Mouse (Mus musculus) embryonic facial prominence, embryonic 14.5 days (tissue): ENCODE data around the gene Dcxr. TPM values are rescaled to one million over a fixed set of nuclear protein-coding genes. Genes with fewer than 3 reads are reported as not detected.

Experiments
- ATAC-seq: fragments of 200-750 bp; cut with Nextera tagmentation; 2 replicates; pipeline ENCODE4 v1.8.0; 2017; ENCODE audit warnings: low read depth, moderate number of reproducible peaks, moderate TSS enrichment
- DNase-seq: peaks from one replicate; pipeline ENCODE4 v3.0.0-alpha.2; 2015; ENCODE audit warnings: low spot score
- H3K27ac ChIP-seq: fragments of 300-500 bp; sonication (generic); replicated peaks from 2 replicates; pipeline ENCODE4 v1.5.1; 2014; ENCODE audit warnings: low read depth, mild to moderate bottlenecking, low read length, moderate library complexity
- H3K27me3 ChIP-seq: fragments of 300-500 bp; sonication (generic); replicated peaks from 2 replicates; pipeline ENCODE4 v1.6.1; 2014; ENCODE audit warnings: low read length; ENCODE audit not compliant: control insufficient read depth, insufficient read depth
- H3K36me3 ChIP-seq: fragments of 300-500 bp; sonication (generic); 2 replicates; pipeline ENCODE4 v1.6.1; 2014; ENCODE audit warnings: low read length, mixed read lengths; ENCODE audit not compliant: control insufficient read depth, insufficient read depth
- H3K4me1 ChIP-seq: fragments of 300-500 bp; sonication (generic); 2 replicates; pipeline ENCODE4 v1.6.1; 2014; ENCODE audit warnings: antibody characterized with exemption, low read length; ENCODE audit not compliant: control insufficient read depth, insufficient read depth
- H3K4me2 ChIP-seq: fragments of 300-500 bp; sonication (generic); 2 replicates; pipeline ENCODE4 v1.6.1; 2014; ENCODE audit warnings: low read depth, mild to moderate bottlenecking, low read length, moderate library complexity, mixed read lengths
- H3K4me3 ChIP-seq: fragments of 300-500 bp; sonication (generic); 2 replicates; pipeline ENCODE4 v1.5.1; 2014; ENCODE audit warnings: low read depth, mild to moderate bottlenecking, low read length
- H3K9ac ChIP-seq: fragments of 300-500 bp; sonication (generic); 2 replicates; pipeline ENCODE4 v1.6.1; 2014; ENCODE audit warnings: low read depth, mild to moderate bottlenecking, low read length, moderate library complexity, mixed read lengths
- H3K9me3 ChIP-seq: fragments of 300-500 bp; sonication (generic); 2 replicates; pipeline ENCODE4 v1.6.1; 2016; ENCODE audit warnings: low read length; ENCODE audit not compliant: control insufficient read depth
- WGBS: fragments of 180-500 bp; shearing (Covaris S2); extraction: QIAGEN DNeasy Blood & Tissue Kit; methylation state at CpG from one replicate; pipeline ENCODE4 v1.1.7; 2014; 5-methylcytosine and 5-hydroxymethylcytosine counted together
- polyA plus RNA-seq: library from polyadenylated mRNA; unstranded; fragments of >200 nt; fragmentation: Nextera tagmentation; extraction: Ambion mirVana; gene quantifications from 2 replicates; pipeline ENCODE4 v1.2.1, GENCODE M21; 2014

Dcxr gene
- polyA plus RNA-seq, 1 experiment from 2014 or later, result 27.0 TPM

DNA sequence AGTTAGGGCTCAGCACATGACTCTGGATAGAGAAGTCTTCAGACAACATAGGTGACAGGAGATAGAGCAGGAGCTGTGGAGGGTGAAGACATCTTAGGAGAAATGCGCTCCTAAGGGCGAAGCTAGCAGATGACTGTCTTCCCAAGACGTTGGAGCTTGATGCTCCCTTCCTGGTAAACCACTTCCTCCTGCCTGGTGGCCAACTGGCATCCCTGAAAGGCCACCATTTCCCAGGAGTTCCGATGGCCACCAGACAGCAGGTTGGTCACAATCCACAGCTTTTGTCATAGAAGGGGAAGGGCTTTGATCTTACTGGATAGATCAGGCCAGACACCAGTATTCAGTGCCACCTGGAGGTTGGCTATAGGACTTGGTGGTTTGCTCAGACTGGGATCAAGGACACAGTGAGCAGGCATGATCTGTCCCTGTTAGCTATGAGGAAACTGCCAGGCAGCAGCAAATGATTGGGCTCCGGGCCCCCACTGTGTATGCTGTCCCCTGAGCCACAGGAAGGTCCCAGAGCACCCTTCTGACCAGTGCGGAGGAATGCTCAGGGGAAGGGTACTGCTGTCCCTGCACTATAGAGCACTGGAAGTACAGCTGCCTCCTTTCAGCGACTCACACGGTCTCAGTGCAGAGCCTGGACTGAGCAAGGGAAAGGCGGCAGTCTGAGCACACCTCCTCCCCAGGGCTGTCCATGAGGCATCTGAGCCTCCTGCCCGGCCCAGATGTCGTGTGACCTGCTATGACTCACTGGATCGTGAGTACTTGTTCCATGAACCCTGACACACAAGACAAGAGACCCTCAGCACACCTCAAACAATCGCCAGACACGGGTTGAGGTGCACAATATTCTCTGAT, 35.0 kb upstream of the Dcxr start:
- Histone ChIP-seq H3K9ac (no peak overlapping the region), H3K9me3 (peaks cover 18% of the 10 kb centered on the region), H3K4me2 (peak overlapping the region; percentile 28; the same call in 1 of the 2 replicates), H3K27ac (no peak overlapping the region), H3K4me1 (no peaks in the 10 kb centered on the region), H3K4me3 (no peak overlapping the region), H3K27me3 (peaks cover 8% of the 10 kb centered on the region; the same call in 1 of the 2 replicates), H3K36me3 (no peaks in the 10 kb centered on the region)
- 65% methylated on average over 14 of the region's 14 CpGs for WGBS
- DNase-seq, result no peak
- no peak for ATAC-seq

DNA sequence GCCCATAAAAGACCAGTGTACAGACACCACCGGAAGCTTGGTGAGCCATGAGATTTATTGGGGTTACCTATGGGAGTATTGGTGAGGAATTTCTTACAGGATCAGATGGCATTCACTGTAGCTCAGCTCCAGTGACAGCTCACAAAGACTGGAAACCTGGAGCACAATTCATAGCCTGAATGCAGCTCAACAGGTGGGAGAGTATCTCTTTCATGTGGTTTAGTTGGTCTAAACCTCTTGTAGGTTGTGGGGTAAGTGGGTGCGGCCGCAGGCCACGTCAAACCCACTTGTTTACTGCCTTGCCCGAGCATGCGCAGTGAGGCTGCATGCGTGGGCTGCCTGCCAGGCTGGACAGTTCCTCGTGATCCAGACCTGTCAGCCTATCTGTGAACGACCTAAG, 33.2 kb upstream of the Dcxr start:
- 81% methylated on average over 9 of the region's 9 CpGs for WGBS
- Histone ChIP-seq H3K4me2 (no peak overlapping the region), H3K4me3 (no peak overlapping the region), H3K4me1 (no peaks in the 10 kb centered on the region), H3K27ac (no peak overlapping the region), H3K9me3 (peaks cover 18% of the 10 kb centered on the region), H3K27me3 (peaks cover 8% of the 10 kb centered on the region; the same call in 1 of the 2 replicates), H3K36me3 (no peaks in the 10 kb centered on the region), H3K9ac (no peak overlapping the region)
- ATAC-seq (no peak), DNase-seq (no peak)

- Histone ChIP-seq H3K27me3 (no peaks in the 10 kb centered on the region), H3K4me2 (no peak overlapping the region), H3K36me3 (no peaks in the 10 kb centered on the region), H3K9me3 (no peaks in the 10 kb centered on the region), H3K27ac (no peak overlapping the region), H3K4me1 (no peaks in the 10 kb centered on the region), H3K9ac (no peak overlapping the region), H3K4me3 (no peak overlapping the region)
- DNase-seq (no peak), ATAC-seq (no peak)
- WGBS, result 57% methylated on average over 4 of the region's 4 CpGs
Observed at GRCm38 (mm10) chr11:120751606-120752005, 24.5 kb upstream of the Dcxr start.

GRCm38 (mm10) chr11:120749430-120749829, 22.3 kb upstream of the Dcxr start:
- Histone ChIP-seq H3K4me3 (no peak overlapping the region), H3K27me3 (no peaks in the 10 kb centered on the region), H3K4me2 (no peak overlapping the region), H3K36me3 (no peaks in the 10 kb centered on the region), H3K9ac (no peak overlapping the region), H3K27ac (no peak overlapping the region), H3K4me1 (no peaks in the 10 kb centered on the region), H3K9me3 (no peaks in the 10 kb centered on the region)
- DNase-seq (no peak), ATAC-seq (no peak)
- 61% methylated on average over 8 of the region's 8 CpGs for WGBS

GRCm38 (mm10) chr11:120747974-120748373, 20.9 kb upstream of the Dcxr start:
- Histone ChIP-seq H3K4me2 (no peak overlapping the region), H3K9ac (no peak overlapping the region), H3K4me3 (no peak overlapping the region), H3K36me3 (no peaks in the 10 kb centered on the region), H3K4me1 (no peaks in the 10 kb centered on the region), H3K27me3 (no peaks in the 10 kb centered on the region), H3K9me3 (no peaks in the 10 kb centered on the region), H3K27ac (no peak overlapping the region)
- DNase-seq, result no peak
- WGBS, result 80% methylated on average over 4 of the region's 4 CpGs
- ATAC-seq, result 0 out of 2 replicates have a peak, but pooled peaks have one; percentile 22

DNA sequence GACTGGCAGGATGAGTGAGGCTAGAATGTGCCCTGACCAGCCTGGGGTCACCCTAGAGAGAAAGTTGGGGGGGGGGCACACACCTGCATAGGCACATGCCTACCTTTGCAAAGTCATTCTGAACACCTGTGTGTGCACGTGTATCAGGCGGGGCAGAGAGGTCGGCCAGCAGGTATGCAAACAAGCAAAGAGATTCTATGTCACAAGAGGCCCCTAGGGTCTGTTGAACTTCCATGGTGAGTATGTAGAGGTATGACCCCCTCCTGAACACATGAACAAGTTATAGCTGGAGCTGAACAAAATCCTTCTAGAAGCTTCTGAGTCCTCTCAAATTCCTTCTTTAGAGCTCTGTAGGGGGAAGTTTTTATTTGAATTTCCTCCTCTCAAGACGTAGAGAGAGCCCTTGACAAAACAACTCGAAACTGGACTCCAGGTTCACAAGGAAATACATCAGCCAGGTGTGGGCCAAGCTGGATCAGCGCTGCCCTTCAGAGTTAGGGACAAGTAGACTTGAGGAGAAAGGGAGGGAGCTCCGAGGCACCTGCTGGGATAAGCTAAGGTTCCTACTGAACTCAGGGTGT, 17.1 kb upstream of the Dcxr start:
- no peaks in the 10 kb centered on the region for H3K9me3 ChIP-seq
- no peaks in the 10 kb centered on the region for H3K36me3 ChIP-seq
- WGBS, result 67% methylated on average over 7 of the region's 7 CpGs
- H3K27ac ChIP-seq, result no peak overlapping the region
- no peak overlapping the region for H3K4me3 ChIP-seq
- no peak overlapping the region for H3K4me2 ChIP-seq
- DNase-seq (peak; percentile 40), ATAC-seq (peak; percentile 70; the same call in 1 of the 2 replicates)
- H3K9ac ChIP-seq, result no peak overlapping the region
- no peaks in the 10 kb centered on the region for H3K4me1 ChIP-seq
- H3K27me3 ChIP-seq, result no peaks in the 10 kb centered on the region

- no peaks in the 10 kb centered on the region for H3K36me3 ChIP-seq
- 91% methylated on average over 5 of the region's 5 CpGs for WGBS
- no peak overlapping the region for H3K4me2 ChIP-seq
Observed at GRCm38 (mm10) chr11:120740981-120741380, 13.9 kb upstream of the Dcxr start.

GRCm38 (mm10) chr11:120736424-120736823, 9.3 kb upstream of the Dcxr start:
- no peak for ATAC-seq
- H3K4me2 ChIP-seq, result no peak overlapping the region
- no peaks in the 10 kb centered on the region for H3K27me3 ChIP-seq
- H3K36me3 ChIP-seq, result no peaks in the 10 kb centered on the region
- 71% methylated on average over 6 of the region's 6 CpGs for WGBS
- H3K9me3 ChIP-seq, result no peaks in the 10 kb centered on the region
- H3K4me3 ChIP-seq, result no peak overlapping the region
- DNase-seq, result no peak
- no peak overlapping the region for H3K27ac ChIP-seq
- peaks cover 6% of the 10 kb centered on the region; the same call in 1 of the 2 replicates for H3K4me1 ChIP-seq
- H3K9ac ChIP-seq, result no peak overlapping the region

More at GRCm38 (mm10) chr11:120740981-120741380, 13.9 kb upstream of the Dcxr start:
- DNase-seq (no peak), ATAC-seq (no peak)
- Histone ChIP-seq H3K9ac (no peak overlapping the region), H3K27ac (no peak overlapping the region), H3K27me3 (no peaks in the 10 kb centered on the region), H3K4me1 (no peaks in the 10 kb centered on the region), H3K4me3 (no peak overlapping the region), H3K9me3 (no peaks in the 10 kb centered on the region)
